Mouse (Mus musculus): ENCODE measurements around the gene Kcnn4. TPM values are rescaled to one million over a fixed set of nuclear protein-coding genes. Genes with fewer than 3 reads are reported as not detected.

Kcnn4 gene
- polyA plus RNA-seq, 2 experiments: 2.4 TPM

DNA sequence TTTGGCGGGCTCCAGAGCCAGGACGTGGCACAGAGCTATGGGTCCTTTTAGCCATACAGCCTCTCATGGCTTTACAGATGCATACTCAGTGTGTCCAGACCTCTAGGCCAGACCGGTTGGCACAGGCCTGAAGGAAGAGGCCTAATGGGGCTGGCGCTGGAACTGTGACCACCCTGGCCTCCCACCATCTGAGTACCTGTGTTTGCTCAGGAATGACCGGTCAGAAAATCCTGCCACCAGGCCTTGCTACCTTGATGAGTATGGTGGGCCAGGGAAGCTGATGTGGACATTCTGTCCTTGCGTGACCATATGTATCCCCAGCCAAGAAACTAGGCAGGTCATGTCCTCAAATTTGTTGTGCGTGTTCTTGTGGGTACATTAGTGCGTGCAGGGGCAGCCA lies 57.1 kb downstream of the Kcnn4 start:
- H3K27ac ChIP-seq (replicated peaks; ENCODE audit: low read depth, low read length): no peak overlapping the region
- no peak for TF ChIP-seq POLR2A (IDR thresholded peaks at IDR 0.05; ENCODE audit: borderline replicate concordance, extremely low read depth, insufficient read depth, insufficient read length)
- no peak overlapping the region for H3K4me2 ChIP-seq (replicated peaks; ENCODE audit: low read depth, low read length, severe bottlenecking)
- WGBS: 91% methylated on average over 8 of the region's 8 CpGs
- H3K9me3 ChIP-seq (ENCODE audit: control insufficient read depth, low read length): no peaks in the 10 kb centered on the region
- H3K4me1 ChIP-seq (ENCODE audit: control insufficient read depth, insufficient read depth, low read length): no peaks in the 10 kb centered on the region
- DNase-seq (ENCODE audit: low spot score): no peak
- H3K36me3 ChIP-seq (ENCODE audit: control insufficient read depth, insufficient read depth, low read length): peaks cover 16% of the 10 kb centered on the region
- H3K4me3 ChIP-seq (replicated peaks; ENCODE audit: low read length): no peak overlapping the region
- H3K27me3 ChIP-seq (ENCODE audit: control insufficient read depth, insufficient read depth, low read length): no peaks in the 10 kb centered on the region
- no peak for ATAC-seq (ENCODE audit: low FRiP score, low read depth)
- no peak overlapping the region for H3K9ac ChIP-seq (ENCODE audit: low read depth, low read length, severe bottlenecking)

DNA sequence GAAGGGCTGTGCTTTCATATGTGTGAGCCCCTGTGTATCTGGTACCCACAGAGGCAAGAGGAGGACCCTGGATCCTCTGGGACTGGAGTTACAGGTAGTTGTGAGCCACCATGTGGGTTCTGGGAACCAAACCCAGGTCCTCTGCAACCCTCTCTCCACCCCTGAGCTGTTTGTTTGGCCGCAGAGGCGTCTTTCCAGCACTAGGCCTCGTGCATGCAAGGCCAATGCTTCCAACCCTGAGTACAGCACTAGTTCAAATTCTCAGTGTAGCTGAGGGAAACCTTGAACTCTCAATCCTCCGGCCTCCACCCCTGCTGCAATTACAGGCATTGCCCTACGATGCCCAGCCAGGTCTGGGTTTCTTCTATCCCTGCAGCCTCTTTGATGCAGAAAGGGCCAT lies 58.7 kb downstream of the Kcnn4 start:
- Histone ChIP-seq H3K4me1 (ENCODE audit: control insufficient read depth, insufficient read depth, low read length) (no peaks in the 10 kb centered on the region), H3K9me3 (ENCODE audit: control insufficient read depth, low read length) (no peaks in the 10 kb centered on the region), H3K36me3 (ENCODE audit: control insufficient read depth, insufficient read depth, low read length) (peaks cover 1% of the 10 kb centered on the region; the same call in 1 of the 2 replicates), H3K27ac (replicated peaks; ENCODE audit: low read depth, low read length) (no peak overlapping the region), H3K4me2 (replicated peaks; ENCODE audit: low read depth, low read length, severe bottlenecking) (no peak overlapping the region), H3K4me3 (replicated peaks; ENCODE audit: low read length) (no peak overlapping the region), H3K9ac (ENCODE audit: low read depth, low read length, severe bottlenecking) (no peak overlapping the region), H3K27me3 (ENCODE audit: control insufficient read depth, insufficient read depth, low read length) (no peaks in the 10 kb centered on the region)
- no peak for TF ChIP-seq POLR2A (IDR thresholded peaks at IDR 0.05; ENCODE audit: borderline replicate concordance, extremely low read depth, insufficient read depth, insufficient read length)
- no peak for ATAC-seq (ENCODE audit: low FRiP score, low read depth)
- WGBS: 83% methylated on average over 5 of the region's 5 CpGs
- no peak for DNase-seq (ENCODE audit: low spot score)

DNA sequence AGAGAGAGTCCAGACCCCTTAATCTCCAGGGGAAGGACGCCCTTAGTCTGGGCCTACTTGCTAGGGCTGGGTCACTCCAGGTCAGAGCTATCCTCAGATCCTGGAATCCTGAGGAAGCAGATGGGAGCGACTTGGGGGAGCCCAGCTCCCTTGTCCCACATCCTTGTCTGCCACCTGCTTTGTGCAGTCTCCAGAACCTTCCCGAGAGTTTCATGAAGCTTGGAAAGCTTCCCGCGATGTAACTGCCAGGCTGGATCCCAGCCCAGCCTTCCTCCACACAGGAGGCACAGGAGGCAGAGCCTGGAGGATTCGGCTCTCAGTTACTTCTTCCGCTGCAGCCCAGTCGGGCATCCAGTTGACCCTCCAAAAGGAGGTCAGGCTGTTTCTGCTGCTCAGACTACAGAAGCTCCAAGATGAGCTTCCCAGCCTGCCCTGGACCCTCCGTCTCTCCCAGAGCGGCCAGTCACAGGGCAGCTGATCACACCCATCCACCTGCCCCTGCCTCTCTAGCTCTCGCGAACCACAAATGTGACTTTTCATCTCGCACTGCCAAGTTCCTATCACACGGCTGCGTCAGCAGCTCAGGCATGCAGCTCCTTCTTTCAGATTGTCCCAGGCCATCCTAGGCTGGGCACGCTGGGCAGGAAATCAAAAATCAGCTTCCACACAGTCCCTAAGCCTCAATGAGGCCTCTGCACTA lies 59.5 kb downstream of the Kcnn4 start:
- no peaks in the 10 kb centered on the region for H3K9me3 ChIP-seq (ENCODE audit: control insufficient read depth, low read length)
- H3K4me1 ChIP-seq (ENCODE audit: control insufficient read depth, insufficient read depth, low read length): no peaks in the 10 kb centered on the region
- H3K9ac ChIP-seq (ENCODE audit: low read depth, low read length, severe bottlenecking): no peak overlapping the region
- no peak overlapping the region for H3K4me3 ChIP-seq (replicated peaks; ENCODE audit: low read length)
- no peaks in the 10 kb centered on the region for H3K27me3 ChIP-seq (ENCODE audit: control insufficient read depth, insufficient read depth, low read length)
- TF ChIP-seq POLR2A (IDR thresholded peaks at IDR 0.05; ENCODE audit: borderline replicate concordance, extremely low read depth, insufficient read depth, insufficient read length): no peak
- H3K36me3 ChIP-seq (ENCODE audit: control insufficient read depth, insufficient read depth, low read length): no peaks in the 10 kb centered on the region
- peak; percentile 54; the same call in 1 of the 2 replicates for ATAC-seq (ENCODE audit: low FRiP score, low read depth)
- no peak overlapping the region for H3K27ac ChIP-seq (replicated peaks; ENCODE audit: low read depth, low read length)
- DNase-seq (ENCODE audit: low spot score): no peak
- H3K4me2 ChIP-seq (replicated peaks; ENCODE audit: low read depth, low read length, severe bottlenecking): no peak overlapping the region
- WGBS: 58% methylated on average over 16 of the region's 16 CpGs

DNA sequence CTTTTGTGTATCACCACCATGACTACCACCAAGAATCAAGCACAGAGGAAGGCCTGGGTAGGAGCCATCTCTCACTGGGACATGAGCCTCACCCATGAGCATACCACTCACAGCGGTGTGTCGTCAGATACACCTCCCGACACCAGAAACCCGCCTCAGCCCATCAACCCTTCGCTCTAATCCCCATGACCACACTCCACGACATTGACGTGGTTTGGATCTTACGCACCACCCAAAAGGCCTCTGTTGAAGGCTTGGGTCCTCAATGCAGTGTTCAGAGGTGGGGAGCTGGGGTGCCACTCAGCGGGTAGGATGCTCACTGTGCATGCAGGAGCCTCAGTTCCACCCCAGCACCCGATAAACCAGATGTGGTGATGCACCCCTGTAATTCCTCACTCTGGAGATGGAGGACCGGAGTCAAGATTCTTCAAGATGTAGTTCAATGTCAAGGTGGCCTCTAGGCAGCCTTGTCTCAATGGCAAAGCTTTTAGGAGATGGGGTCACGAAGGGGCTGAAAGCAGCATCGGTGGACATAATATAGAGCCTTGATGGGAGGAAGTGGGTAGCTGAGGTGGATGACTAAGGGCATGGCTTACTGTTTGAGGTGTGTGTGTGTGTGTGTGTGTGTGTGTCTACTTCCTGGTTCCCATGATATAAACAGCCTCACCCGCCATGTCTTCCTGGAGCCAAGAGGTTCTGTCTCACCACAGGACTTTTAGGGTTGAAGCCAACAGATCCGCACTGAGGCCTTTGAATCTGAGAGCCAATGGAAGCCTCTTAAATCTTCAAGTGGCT lies 60.7 kb downstream of the Kcnn4 start:
- Histone ChIP-seq H3K27ac (replicated peaks; ENCODE audit: low read depth, low read length) (no peak overlapping the region), H3K4me1 (ENCODE audit: control insufficient read depth, insufficient read depth, low read length) (no peaks in the 10 kb centered on the region), H3K9ac (ENCODE audit: low read depth, low read length, severe bottlenecking) (no peak overlapping the region), H3K4me2 (replicated peaks; ENCODE audit: low read depth, low read length, severe bottlenecking) (no peak overlapping the region), H3K27me3 (ENCODE audit: control insufficient read depth, insufficient read depth, low read length) (no peaks in the 10 kb centered on the region), H3K9me3 (ENCODE audit: control insufficient read depth, low read length) (no peaks in the 10 kb centered on the region), H3K36me3 (ENCODE audit: control insufficient read depth, insufficient read depth, low read length) (no peaks in the 10 kb centered on the region), H3K4me3 (replicated peaks; ENCODE audit: low read length) (no peak overlapping the region)
- no peak for DNase-seq (ENCODE audit: low spot score)
- no peak for TF ChIP-seq POLR2A (IDR thresholded peaks at IDR 0.05; ENCODE audit: borderline replicate concordance, extremely low read depth, insufficient read depth, insufficient read length)
- 92% methylated on average over 15 of the region's 15 CpGs for whole genome bisulfite sequencing
- ATAC-seq (ENCODE audit: low FRiP score, low read depth): no peak

DNA sequence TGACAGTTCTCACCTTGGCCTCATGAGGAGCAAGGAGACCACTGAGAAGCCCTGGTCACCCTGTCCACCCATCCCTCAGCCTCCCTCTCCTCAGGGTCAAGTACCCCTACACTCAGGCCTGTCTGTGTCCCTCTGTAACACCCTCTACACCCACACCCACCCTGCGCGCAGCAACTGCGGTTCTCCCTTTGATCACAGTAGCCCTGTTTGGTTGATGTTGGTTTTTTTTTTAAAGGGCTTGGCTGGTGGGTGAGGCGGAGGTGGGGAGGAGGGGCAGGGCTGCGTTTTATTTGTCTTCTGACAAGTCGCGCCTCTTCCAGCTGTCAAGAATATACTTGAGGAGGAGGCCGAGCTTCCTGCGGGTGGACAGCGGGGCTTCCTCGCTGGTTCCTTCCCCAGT lies 61.6 kb downstream of the Kcnn4 start:
- no peaks in the 10 kb centered on the region for H3K9me3 ChIP-seq (ENCODE audit: control insufficient read depth, low read length)
- H3K4me3 ChIP-seq (replicated peaks; ENCODE audit: low read length): no peak overlapping the region
- no peak for TF ChIP-seq POLR2A (IDR thresholded peaks at IDR 0.05; ENCODE audit: borderline replicate concordance, extremely low read depth, insufficient read depth, insufficient read length)
- no peaks in the 10 kb centered on the region for H3K27me3 ChIP-seq (ENCODE audit: control insufficient read depth, insufficient read depth, low read length)
- ATAC-seq (ENCODE audit: low FRiP score, low read depth) (no peak), DNase-seq (ENCODE audit: low spot score) (no peak)
- WGBS: 64% methylated on average over 11 of the region's 11 CpGs
- H3K36me3 ChIP-seq (ENCODE audit: control insufficient read depth, insufficient read depth, low read length): no peaks in the 10 kb centered on the region
- H3K4me2 ChIP-seq (replicated peaks; ENCODE audit: low read depth, low read length, severe bottlenecking): no peak overlapping the region
- H3K9ac ChIP-seq (ENCODE audit: low read depth, low read length, severe bottlenecking): no peak overlapping the region
- H3K27ac ChIP-seq (replicated peaks; ENCODE audit: low read depth, low read length): no peak overlapping the region
- H3K4me1 ChIP-seq (ENCODE audit: control insufficient read depth, insufficient read depth, low read length): no peaks in the 10 kb centered on the region

All from limb, embryonic 14.5 days (tissue).